Mouse (Mus musculus): ENCODE data around the gene Nob1.

DNA sequence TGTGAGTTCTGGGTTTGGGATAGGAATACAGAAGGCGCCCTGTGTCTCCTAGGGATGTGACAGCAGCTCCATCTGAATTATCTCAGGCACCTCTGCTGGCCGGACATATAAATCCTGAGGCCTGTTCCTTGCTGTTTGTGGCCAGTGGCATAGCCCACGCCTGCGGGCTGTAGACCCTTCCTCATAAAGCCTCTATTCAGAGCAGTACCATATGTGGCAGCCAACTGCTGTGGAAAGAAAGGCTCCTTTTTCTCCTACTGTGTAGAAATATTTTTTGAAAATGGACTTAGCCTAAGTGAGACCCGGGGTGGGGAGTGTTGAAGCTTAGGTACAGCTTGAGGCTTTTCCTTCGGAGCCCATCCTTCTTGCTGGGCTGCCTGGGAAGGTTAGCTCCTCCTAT lies 33.4 kb upstream of the Nob1 start:
- TF ChIP-seq CTCF (IDR thresholded peaks at IDR 0.05; ENCODE audit: extremely low read depth, insufficient read length, insufficient replicate concordance, low read depth, low read length) (no peak), POLR2A (IDR thresholded peaks at IDR 0.05; ENCODE audit: low read depth, low read length) (no peak)
